Mouse (Mus musculus): ENCODE results near the gene Zfp787. TPM values are rescaled to one million over a fixed set of nuclear protein-coding genes. Genes with fewer than 3 reads are reported as not detected.

Zfp787 gene
- 65.8 and 66.7 TPM in 2 replicates for total RNA-seq (2014; rRNA removed)
- 53.8 and 61.5 TPM in 2 replicates for polyA plus RNA-seq (2015; fragmentation: Nextera tagmentation; extraction: Ambion mirVana)

- Histone ChIP-seq H3K9me3 (ENCODE audit: low read length) (no peaks in the 10 kb centered on the region), H3K27ac (ENCODE audit: low read depth, low read length) (peak within 1 kb of the TSS; percentile 93), H3K36me3 (ENCODE audit: insufficient read depth, low read length) (no peaks in the 10 kb centered on the region), H3K27me3 (ENCODE audit: insufficient read depth, low read length) (no peaks in the 10 kb centered on the region), H3K9ac (replicated peaks; ENCODE audit: low read length, poor library complexity, severe bottlenecking) (peak within 1 kb of the TSS; percentile 91), H3K4me2 (ENCODE audit: low read depth, low read length, poor library complexity, severe bottlenecking) (peak within 1 kb of the TSS; percentile 94), H3K4me3 (ENCODE audit: low read depth, low read length) (peak within 1 kb of the TSS; percentile 86), H3K4me1 (ENCODE audit: insufficient read depth, low read length) (peaks cover 5% of the 10 kb centered on the region; the same call in 1 of the 2 replicates)
- DNase-seq (ENCODE audit: low spot score): peak; percentile 99
- WGBS: under 1% methylated on average over 40 of the region's 54 CpGs
- TF ChIP-seq CTCF (IDR thresholded peaks at IDR 0.05): no peak
- peak; percentile 97 for ATAC-seq (ENCODE audit: low FRiP score)
Measured at GRCm38 (mm10) chr7:6155901-6156411, at the start of gene Zfp787. Zfp787 (minus strand) TSS chr7:6155997.

DNA sequence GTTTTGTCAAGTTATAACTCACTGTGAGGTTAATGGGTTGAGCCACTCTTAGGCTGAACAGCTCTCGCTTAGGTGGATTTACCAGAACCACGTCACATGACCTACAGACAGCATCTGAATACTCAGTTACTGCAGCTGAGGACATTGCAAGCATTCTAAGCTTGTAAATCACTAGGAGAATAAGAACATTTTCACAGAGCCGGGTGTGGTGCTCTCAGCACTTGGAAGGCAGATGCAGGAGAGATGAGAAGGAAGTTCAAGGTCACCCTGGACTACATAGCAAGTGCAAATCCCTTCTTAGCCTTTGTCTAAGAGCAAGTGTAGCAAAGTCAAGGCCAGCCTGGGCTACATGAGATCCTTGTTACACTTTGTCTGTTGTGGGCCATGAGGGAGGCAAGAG, 48.4 kb upstream of the Zfp787 start:
- ATAC-seq (ENCODE audit: low FRiP score) (no peak), DNase-seq (ENCODE audit: low spot score) (no peak)
- H3K9ac ChIP-seq (replicated peaks; ENCODE audit: low read length, poor library complexity, severe bottlenecking): no peak overlapping the region
- no peaks in the 10 kb centered on the region for H3K36me3 ChIP-seq (ENCODE audit: insufficient read depth, low read length)
- no peak overlapping the region for H3K4me2 ChIP-seq (ENCODE audit: low read depth, low read length, poor library complexity, severe bottlenecking)
- no peak overlapping the region for H3K27ac ChIP-seq (ENCODE audit: low read depth, low read length)
- no peaks in the 10 kb centered on the region for H3K9me3 ChIP-seq (ENCODE audit: low read length)
- H3K27me3 ChIP-seq (ENCODE audit: insufficient read depth, low read length): no peaks in the 10 kb centered on the region
- 83% methylated on average over 3 of the region's 3 CpGs for WGBS
- no peak for TF ChIP-seq CTCF (IDR thresholded peaks at IDR 0.05)
- no peak overlapping the region for H3K4me3 ChIP-seq (ENCODE audit: low read depth, low read length)
- no peaks in the 10 kb centered on the region for H3K4me1 ChIP-seq (ENCODE audit: insufficient read depth, low read length)

GRCm38 (mm10) chr7:6196790-6197189, 41.0 kb upstream of the Zfp787 start, which contains the start of gene Galp:
Galp (plus strand) TSS chr7:6197090.
- no peak within 1 kb of the TSS for H3K4me3 ChIP-seq (ENCODE audit: low read depth, low read length)
- WGBS: 61% methylated on average over 3 of the region's 3 CpGs
- DNase-seq (ENCODE audit: low spot score): no peak
- no peak within 1 kb of the TSS for H3K9ac ChIP-seq (replicated peaks; ENCODE audit: low read length, poor library complexity, severe bottlenecking)
- H3K27ac ChIP-seq (ENCODE audit: low read depth, low read length): no peak within 1 kb of the TSS
- no peak for ATAC-seq (ENCODE audit: low FRiP score)
- H3K9me3 ChIP-seq (ENCODE audit: low read length): no peaks in the 10 kb centered on the region
- H3K36me3 ChIP-seq (ENCODE audit: insufficient read depth, low read length): no peaks in the 10 kb centered on the region
- no peaks in the 10 kb centered on the region for H3K27me3 ChIP-seq (ENCODE audit: insufficient read depth, low read length)
- TF ChIP-seq CTCF (IDR thresholded peaks at IDR 0.05): no peak
- no peak within 1 kb of the TSS for H3K4me2 ChIP-seq (ENCODE audit: low read depth, low read length, poor library complexity, severe bottlenecking)
- H3K4me1 ChIP-seq (ENCODE audit: insufficient read depth, low read length): no peaks in the 10 kb centered on the region

DNA sequence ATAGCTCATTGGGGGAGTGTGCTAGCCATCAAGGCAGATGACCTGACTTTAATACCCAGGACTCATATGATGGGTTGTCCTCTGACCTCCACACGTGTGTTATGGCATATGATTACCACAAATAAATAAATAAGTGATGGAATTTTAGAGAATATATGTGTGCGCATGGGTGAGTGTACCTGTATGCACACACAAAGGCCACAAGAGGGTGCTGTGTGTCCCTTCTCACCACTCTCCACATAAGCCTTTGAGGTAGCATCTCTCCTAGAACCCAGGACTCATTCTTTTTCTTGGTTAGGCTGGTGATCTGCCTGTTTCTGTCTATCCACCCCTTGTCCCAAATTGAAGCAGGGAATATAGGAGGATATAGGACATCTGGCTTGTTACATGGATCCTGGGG, 40.0 kb upstream of the Zfp787 start:
- Histone ChIP-seq H3K4me3 (ENCODE audit: low read depth, low read length) (no peak overlapping the region), H3K27ac (ENCODE audit: low read depth, low read length) (no peak overlapping the region), H3K4me2 (ENCODE audit: low read depth, low read length, poor library complexity, severe bottlenecking) (no peak overlapping the region), H3K4me1 (ENCODE audit: insufficient read depth, low read length) (no peaks in the 10 kb centered on the region), H3K36me3 (ENCODE audit: insufficient read depth, low read length) (no peaks in the 10 kb centered on the region), H3K27me3 (ENCODE audit: insufficient read depth, low read length) (no peaks in the 10 kb centered on the region), H3K9ac (replicated peaks; ENCODE audit: low read length, poor library complexity, severe bottlenecking) (no peak overlapping the region), H3K9me3 (ENCODE audit: low read length) (no peaks in the 10 kb centered on the region)
- ATAC-seq (ENCODE audit: low FRiP score) (no peak), DNase-seq (ENCODE audit: low spot score) (no peak)
- TF ChIP-seq CTCF (IDR thresholded peaks at IDR 0.05): peak; percentile 45
- WGBS: 50% methylated on average over 2 of the region's 2 CpGs

DNA sequence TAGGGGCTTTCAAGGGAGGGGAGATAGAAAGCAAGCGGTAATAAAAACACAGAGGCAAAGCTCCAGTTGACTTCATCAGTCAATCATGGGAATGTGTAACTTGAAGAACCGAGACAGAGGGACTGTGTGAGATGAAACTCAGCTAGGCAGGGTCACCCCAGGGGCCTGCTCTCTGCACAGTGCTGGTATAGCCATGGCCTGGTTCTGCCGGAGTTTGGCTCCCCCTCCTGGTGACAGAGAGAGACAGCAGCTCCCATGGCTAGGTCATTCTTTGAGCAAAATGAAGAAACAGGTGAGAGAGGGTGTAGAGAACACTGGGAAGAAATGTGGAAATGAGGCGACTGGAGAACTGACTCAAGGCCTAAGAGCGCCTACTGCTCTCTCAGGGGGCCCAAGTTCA, 38.3 kb upstream of the Zfp787 start:
- peak; percentile 85 for TF ChIP-seq CTCF (IDR thresholded peaks at IDR 0.05)
- 16% methylated on average over 5 of the region's 5 CpGs for WGBS
- no peaks in the 10 kb centered on the region for H3K4me1 ChIP-seq (ENCODE audit: insufficient read depth, low read length)
- H3K4me3 ChIP-seq (ENCODE audit: low read depth, low read length): no peak overlapping the region
- no peaks in the 10 kb centered on the region for H3K9me3 ChIP-seq (ENCODE audit: low read length)
- H3K36me3 ChIP-seq (ENCODE audit: insufficient read depth, low read length): peaks cover 11% of the 10 kb centered on the region
- H3K4me2 ChIP-seq (ENCODE audit: low read depth, low read length, poor library complexity, severe bottlenecking): no peak overlapping the region
- no peak overlapping the region for H3K9ac ChIP-seq (replicated peaks; ENCODE audit: low read length, poor library complexity, severe bottlenecking)
- H3K27me3 ChIP-seq (ENCODE audit: insufficient read depth, low read length): no peaks in the 10 kb centered on the region
- DNase-seq (ENCODE audit: low spot score) (peak; percentile 70), ATAC-seq (ENCODE audit: low FRiP score) (peak; percentile 77)
- no peak overlapping the region for H3K27ac ChIP-seq (ENCODE audit: low read depth, low read length)

DNA sequence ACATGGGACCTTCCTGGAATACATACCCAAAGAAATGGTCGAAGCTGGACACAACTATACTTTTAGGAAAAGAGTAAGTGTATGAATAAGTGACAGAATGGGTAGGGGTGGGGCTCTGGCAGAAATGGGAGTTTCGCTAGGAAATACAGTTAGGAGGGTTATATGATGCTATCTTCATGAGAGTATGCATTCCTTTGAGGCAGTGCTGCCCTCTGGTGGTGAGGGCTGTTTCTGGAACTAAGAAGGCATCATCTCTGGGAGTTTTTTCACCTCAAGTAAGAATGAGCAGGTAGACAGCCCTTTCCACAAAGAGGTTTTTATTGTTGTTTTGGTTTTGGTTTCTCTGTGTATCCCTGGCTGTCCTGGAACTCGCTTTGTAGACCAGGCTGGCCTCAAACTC, 35.6 kb upstream of the Zfp787 start:
- 46% methylated on average over 3 of the region's 3 CpGs for WGBS
- H3K4me1 ChIP-seq (ENCODE audit: insufficient read depth, low read length): no peaks in the 10 kb centered on the region

More for the DNA sequence above, 35.6 kb upstream of the Zfp787 start:
- Histone ChIP-seq H3K9ac (replicated peaks; ENCODE audit: low read length, poor library complexity, severe bottlenecking) (no peak overlapping the region), H3K9me3 (ENCODE audit: low read length) (no peaks in the 10 kb centered on the region), H3K4me2 (ENCODE audit: low read depth, low read length, poor library complexity, severe bottlenecking) (no peak overlapping the region), H3K27me3 (ENCODE audit: insufficient read depth, low read length) (no peaks in the 10 kb centered on the region), H3K36me3 (ENCODE audit: insufficient read depth, low read length) (peaks cover 36% of the 10 kb centered on the region), H3K4me3 (ENCODE audit: low read depth, low read length) (no peak overlapping the region), H3K27ac (ENCODE audit: low read depth, low read length) (no peak overlapping the region)
- peak; percentile 80 for TF ChIP-seq CTCF (IDR thresholded peaks at IDR 0.05)
- ATAC-seq (ENCODE audit: low FRiP score): no peak
- peak; percentile 58 for DNase-seq (ENCODE audit: low spot score)
